Mouse (Mus musculus): ENCODE results near the gene Nek8.
"Not testable (repeated sequence)": the region's sequence is repeated elsewhere in the genome, so short reads cannot be mapped to it uniquely, and the experiment has no call there.

The Nek8 gene

DNA sequence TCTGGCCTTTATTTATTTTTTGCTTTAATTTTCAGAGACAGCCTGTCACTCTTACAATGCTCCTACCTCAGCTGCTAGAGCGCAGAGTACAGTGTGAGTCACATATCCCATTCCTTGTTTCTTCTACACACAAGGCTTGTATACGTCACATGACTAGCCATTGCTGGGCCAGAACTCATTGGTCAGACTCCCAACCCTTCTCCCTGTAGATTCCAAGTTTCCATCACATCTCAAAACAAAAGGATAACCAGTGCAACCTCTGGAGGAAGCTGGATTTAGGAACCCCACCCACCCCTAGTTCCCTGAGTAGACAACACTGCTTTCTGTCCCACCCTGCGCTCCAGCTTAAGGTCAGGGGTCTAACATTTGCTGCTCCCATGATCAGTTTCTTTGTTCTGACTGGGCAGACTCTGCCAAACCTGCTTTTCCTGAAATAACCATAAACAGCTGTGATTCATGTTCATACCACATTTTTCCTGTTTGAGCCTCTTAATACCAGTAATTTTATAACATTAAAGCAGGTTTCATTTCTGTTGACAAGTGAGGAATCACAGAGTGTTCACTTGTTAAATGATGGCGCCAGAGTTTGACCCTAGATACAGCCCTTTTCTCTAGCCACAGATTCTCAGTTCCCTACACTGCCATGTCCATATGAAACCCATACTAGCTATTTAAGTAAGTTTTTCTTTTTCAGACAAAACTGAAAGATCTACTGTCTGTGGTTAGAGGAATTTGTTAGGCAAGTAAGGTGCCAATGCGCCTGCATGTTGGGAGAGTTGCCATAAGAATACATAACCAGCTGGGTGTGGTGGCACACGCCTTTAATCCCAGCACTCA is 29.6 kb downstream of the Nek8 start:
- no peak for DNase-seq (ENCODE audit: low spot score in 2 of 2)

DNA sequence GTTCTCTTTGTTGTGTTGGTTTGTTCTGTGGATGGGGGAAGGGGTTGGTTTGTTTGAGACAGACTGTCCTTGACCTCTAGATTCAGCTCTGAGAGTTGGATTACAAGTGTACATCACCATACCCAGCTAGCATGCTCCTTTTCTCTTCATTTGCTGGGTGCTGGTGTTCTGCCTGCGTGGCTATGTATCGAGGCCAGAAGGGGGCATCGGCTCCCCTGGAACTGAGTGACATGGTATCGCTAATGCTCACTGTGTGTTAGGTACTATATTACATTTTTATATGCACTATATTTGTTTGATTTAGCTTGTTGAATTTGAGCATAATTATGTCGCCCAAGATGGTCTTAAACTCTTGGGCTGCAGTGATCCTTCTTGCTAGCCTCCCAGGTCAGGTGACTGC is 30.3 kb downstream of the Nek8 start:
- no peak for DNase-seq (ENCODE audit: low spot score in 2 of 2)

DNA sequence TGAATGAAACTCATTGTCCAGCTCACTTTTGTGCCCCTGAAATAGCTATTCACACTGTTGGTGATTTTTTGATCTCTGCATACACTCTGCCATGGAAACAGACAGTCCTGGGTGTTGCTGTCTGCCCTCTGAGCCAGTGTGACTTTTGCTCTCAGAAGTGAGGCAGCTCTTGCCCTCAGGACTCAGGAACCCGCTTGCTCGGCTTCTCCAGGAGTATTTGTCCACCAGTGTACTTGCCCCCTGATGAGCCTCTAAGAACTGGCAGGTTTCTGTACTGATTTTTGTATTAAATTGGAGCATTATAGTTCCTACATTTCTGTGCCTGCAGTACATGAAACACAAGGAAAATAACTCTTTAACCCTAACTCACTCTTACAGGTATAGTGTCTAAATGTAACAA is 33.0 kb downstream of the Nek8 start:
- no peak for DNase-seq (ENCODE audit: low spot score in 2 of 2)

DNA sequence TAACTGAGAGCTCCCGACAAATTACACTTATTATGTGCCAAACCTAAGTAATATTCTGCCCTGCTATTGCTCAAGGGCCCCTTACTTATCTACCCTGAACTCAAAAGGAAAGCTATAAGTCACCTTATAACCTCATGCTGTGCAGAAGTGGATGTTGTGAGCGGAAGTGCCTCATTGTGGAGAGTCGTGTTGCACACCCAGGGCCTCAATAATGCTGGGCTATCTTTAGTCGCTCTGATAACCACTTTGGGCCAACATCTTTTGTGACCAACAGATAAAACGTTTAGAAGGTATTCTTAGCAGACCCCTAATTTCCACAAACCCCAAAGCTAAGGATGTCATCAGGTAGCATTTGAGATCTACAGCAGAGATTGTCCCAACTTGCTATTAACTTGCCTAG is 35.8 kb downstream of the Nek8 start:
- DNase-seq (ENCODE audit: low spot score in 2 of 2) = no peak

DNA sequence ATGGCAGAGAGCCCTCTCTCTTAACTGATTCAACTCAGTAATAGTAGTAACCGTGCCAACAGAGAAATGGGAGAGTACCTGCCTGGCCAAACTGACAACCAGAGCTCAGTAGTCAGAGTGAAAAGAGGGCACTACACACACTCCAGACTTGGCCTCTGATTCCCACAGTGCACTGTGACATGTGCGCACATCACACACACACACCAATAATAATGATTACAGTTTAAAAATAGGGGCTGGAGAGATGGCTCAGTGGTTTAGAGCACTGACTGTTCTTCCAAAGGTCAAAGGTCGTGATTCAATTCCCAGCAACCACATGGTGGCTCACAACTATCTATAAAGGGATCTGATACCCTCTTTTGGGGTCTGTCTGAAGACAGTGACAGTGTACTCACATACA is 38.5 kb downstream of the Nek8 start:
- DNase-seq (ENCODE audit: low spot score in 2 of 2) = no peak

DNA sequence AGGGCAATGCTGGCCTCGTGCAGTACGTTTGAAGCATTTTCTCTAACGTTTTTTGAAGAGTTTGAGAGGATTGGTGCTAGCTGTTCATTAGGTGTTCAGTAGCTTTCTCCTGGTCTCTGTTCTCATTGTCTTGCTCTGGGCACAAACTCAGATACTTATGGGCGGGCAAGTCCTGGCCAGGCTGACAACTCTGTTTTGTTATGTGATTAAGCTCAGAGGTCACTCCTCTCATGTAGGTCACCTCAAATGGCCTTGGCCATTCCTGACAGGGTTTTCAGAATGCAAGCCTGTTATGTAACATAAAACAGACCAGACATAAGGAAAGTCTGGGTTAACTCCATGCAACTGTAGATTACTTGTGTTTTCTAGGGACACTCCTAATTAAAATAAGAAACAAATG is 38.9 kb downstream of the Nek8 start:
- no peak for DNase-seq (ENCODE audit: low spot score in 2 of 2)

DNA sequence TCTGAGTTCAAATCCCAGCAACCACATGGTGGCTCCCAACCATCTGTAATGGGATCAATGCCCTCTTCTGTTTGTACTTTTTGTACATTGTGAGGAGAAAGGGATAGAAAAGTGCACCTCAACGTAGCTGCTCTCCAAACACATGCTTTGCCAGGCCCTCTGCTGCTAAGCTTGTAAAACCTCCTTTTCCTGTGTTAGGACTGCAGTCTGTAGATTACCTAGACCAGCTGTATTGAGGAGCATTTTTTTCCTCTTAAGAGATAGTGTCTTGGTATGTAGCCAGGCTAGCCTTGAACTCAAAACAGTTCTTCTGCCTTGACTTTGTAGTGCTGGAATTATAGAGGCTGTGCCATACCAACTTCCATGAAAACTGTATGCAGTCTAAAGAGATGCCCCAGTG is 40.3 kb downstream of the Nek8 start:
- no peak for DNase-seq (ENCODE audit: low spot score in 2 of 2)

DNA sequence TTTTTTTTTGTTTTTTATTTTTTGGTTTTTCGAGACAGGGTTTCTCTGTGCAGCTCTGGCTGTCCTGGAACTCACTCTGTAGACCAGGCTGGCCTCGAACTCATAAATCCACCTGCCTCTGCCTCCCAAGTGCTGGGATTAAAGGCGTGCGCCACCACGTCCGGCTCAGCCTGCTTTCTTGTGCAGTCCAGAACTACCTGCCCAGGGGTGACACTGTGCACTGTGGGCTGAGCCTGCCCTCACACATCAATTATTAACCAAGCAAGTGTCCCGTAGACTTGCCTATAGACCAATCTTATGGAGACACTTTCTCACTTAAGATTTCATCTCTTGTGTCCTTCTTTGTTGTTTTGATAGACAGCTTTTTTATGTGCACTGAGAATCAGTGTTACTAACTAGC is 41.2 kb downstream of the Nek8 start:
- DNase-seq (ENCODE audit: low spot score in 2 of 2) = not testable (repeated sequence)

DNA sequence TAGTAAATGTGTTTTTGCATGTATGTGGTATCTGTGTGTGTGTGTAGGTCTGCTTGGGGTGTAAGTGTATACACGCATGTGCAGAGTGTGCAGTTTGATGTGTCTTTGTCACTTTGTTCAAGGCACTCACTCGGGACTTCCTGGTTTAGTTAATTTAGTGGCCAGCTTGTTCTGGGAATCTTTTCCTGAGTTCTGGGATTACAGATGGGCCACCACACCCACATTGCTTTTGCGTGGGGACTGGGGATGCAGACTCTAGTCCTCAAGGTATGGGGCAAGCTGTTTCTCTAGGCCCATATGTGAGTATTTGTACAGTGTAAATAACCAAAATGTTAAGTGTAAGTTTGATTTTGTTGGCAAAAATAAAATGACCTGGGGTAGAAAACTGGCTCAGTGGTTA is 42.1 kb downstream of the Nek8 start:
- DNase-seq (ENCODE audit: low spot score in 2 of 2) = no peak

DNA sequence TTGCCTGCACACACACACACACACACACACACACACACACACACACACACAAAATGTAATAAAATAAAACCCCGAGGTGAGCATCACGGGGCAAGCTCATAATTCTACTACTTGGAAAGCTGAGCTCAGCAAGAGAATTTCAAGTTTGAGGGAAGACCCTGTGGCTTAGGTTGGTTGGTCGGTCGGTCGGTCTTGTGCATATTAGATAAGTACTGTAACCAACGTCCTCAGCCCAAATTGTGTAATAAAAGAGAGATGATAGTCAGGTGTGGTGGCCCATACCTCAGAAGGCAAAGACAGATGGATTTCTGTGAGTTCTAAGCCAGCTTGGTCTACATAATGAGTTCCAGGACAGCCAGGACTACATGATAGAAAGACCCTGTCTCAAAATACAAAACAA is 42.6 kb downstream of the Nek8 start:
- no peak for DNase-seq (ENCODE audit: low spot score in 2 of 2)

DNA sequence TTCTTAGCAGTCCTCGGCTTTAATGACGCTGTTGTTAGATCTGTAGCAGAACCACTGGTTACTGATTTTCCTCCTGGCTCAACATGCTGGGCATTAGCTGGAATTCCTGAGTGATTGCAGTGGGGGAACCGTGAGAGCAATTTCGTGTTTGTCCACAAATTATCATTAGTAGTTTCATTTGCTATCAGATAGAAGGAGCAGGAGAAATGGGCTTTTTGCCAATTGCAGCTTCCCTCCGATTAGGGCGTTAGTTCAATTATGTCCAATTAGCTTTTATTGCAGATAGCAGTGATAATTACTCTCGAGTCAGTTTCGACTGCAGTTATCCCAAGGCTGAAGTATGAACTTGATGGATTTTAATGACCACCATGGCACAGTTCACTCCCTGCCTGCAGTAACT is 47.0 kb downstream of the Nek8 start:
- no peak for DNase-seq (ENCODE audit: low spot score in 2 of 2)

DNA sequence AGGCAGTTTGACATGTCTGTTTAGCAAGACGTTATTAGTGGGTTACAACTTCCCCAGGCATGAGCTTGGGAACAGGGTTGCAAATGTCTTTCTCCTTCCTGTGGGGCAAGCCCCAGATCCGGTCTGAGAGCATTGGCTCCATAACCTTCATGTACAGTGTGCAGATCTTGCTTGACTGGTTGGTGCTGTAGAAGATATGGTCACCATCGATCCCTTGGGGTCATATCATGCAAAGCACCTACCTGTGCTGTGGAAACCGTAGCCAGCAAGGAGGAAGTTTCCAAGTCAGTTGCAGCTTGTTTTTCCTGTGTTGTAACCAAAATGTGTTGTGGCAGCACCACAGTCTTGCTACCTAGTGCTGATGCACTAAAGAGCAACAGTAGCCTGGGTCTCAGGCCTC is 49.7 kb downstream of the Nek8 start:
- no peak for DNase-seq (ENCODE audit: low spot score in 2 of 2)

DNA sequence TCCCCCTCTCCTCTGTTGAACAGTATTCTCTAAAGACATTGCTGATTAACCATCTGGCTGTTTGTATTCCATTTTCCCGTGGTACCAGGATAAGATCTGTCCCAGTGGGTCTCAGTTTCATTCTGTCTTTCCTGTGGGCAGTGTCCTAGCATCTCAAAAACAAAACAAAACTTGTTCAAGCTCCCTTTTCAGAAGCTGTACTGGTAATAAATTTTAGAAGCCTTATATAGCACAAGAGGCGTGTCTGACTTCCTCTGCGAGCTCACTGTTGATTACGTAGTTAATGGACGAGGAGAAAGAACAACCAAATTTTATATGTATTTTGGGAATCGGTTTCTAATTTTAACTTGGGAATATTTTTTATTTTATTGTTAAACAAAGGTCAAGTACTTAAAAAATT is 50.8 kb downstream of the Nek8 start:
- DNase-seq (ENCODE audit: low spot score in 2 of 2) = no peak

DNA sequence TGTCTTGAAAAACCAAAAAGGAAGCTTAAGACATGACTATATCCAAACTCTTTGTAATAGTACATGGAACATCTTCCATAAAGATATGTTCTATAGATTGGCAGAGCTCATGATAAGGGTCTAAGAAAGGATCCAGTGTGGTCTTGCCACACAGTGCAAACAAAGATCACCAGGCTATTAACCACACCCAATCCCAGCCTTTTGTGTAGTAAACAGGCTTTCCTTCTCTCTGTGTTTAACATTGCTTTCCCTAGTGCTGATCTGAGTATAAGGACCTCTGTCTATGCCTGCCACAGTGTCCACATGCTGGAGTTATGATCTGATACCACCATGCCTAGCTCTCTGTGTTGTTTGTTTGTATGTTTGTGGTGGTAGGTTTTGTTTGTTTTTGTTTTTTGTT is 52.7 kb downstream of the Nek8 start:
- DNase-seq (ENCODE audit: low spot score in 2 of 2) = no peak

DNA sequence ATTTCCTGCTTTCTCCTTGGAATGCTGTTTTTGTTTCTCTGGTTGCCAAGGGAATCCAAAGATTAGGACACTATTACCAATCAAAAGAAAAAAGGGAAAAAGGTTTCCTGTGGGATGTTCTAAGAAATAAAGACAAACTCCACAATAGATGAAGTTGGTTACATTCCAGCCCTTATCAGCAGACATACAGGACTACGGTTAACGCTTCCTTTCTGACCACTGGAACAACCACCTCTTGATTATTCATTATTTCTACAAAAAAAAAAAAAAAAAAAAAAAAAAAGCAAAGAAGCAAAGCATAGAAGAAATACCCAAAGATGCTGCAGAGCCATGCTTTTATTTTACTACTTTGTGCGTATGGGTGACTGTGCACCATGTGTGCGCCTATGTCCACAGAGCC is 53.7 kb downstream of the Nek8 start:
- no peak for DNase-seq (ENCODE audit: low spot score in 2 of 2)

DNA sequence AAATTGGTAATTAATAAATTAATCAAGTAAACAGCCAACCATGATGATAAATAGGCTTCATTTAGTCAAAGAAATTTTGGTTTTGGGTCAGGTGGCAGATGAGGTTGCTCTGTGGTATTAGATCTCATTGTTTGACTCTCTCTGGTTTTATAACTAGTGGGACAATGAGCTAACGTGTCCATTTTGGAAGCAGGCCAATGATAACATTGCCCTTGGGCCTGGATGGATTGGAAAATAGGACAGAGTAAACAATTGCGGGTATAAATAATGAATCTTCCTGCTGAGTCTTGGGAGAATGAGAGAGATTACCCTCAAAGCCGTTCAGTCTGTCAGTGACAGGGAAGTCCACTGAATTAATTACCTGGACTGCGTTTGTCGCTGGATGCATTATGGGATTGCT is 55.3 kb downstream of the Nek8 start:
- DNase-seq (ENCODE audit: low spot score in 2 of 2) = no peak

DNA sequence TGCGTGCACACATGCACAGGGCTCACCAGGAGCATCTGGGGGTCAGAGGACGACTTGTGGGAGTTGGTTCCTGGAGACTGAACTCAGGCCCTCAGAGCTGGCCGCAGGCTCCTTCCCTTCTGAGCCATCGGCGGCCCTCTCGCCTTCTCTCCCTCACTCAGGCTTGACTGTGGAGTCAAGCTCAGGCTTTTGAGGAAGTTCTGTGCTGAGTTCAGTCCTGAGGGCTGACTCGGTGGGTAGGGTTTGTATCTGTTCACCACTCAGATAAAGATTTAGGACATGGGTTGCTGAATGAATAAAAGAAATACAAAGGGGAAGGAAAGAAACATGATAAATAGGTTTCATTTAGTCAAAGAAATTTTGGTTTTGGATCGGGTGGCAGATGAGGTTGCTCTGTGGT is 56.6 kb downstream of the Nek8 start:
- no peak for DNase-seq (ENCODE audit: low spot score in 2 of 2)

DNA sequence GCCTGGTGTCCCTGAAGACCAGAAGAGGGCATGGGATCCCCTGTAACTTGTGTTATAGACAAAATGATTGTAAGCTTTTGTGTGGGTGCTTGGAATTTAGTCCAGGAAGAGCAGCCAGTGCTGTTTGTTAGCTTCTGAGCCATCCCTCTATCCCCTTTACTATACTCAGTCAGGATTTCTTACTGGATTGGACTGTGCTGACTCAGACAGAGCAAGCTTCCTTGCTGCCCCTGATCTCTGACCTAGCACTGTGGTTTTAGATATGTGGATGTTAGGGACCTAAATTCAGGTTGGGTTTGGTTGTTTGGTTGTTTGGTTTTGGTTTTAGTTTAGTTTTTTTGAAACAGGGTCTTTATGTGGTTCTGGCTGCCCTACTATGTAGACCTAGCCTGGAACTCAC is 58.0 kb downstream of the Nek8 start:
- no peak for DNase-seq (ENCODE audit: low spot score in 2 of 2)

DNA sequence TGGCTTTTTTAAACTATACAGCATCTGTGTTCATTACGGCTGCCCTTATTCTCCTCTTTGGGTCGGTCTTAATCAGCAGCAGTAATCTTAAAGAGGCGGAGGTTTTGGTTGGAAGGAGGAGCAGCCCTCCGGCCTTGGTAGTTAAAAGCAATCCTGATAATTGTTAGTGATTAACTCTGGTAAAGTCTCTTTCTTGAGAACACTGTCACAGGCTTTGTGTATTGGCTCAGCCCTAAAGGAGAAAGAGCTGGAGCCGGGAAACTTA is 60.4 kb downstream of the Nek8 start:
- no peak for DNase-seq (ENCODE audit: low spot score in 2 of 2)
